Mouse (Mus musculus) stomach, embryonic 14.5 days (tissue): Measurements from ENCODE around the gene Entpd3. TPM values are rescaled to one million over a fixed set of nuclear protein-coding genes. Genes with fewer than 3 reads are reported as not detected.

Source experiments
- ATAC-seq: fragments of 200-750 bp; cut with Nextera tagmentation; 2 replicates; pipeline ENCODE4 v1.8.0; 2017; ENCODE audit warnings: low read depth, moderate TSS enrichment; ENCODE audit not compliant: insufficient number of reproducible peaks, insufficient read depth, low FRiP score
- H3K27ac ChIP-seq: fragments of 300-500 bp; sonication (generic); 2 replicates; pipeline ENCODE4 v1.5.1; 2014; ENCODE audit warnings: mild to moderate bottlenecking, low read length, moderate library complexity, mixed read lengths
- H3K27me3 ChIP-seq: fragments of 300-500 bp; sonication (generic); 2 replicates; pipeline ENCODE4 v1.6.1; 2014; ENCODE audit warnings: low read length, control low read depth, mixed read lengths; ENCODE audit not compliant: control insufficient read depth, insufficient read depth
- H3K36me3 ChIP-seq: fragments of 300-500 bp; sonication (generic); 2 replicates; pipeline ENCODE4 v1.6.1; 2014; ENCODE audit warnings: mild to moderate bottlenecking, control low read depth, low read length, moderate library complexity, mixed read lengths; ENCODE audit not compliant: control insufficient read depth, insufficient read depth
- H3K4me1 ChIP-seq: fragments of 300-500 bp; sonication (generic); 2 replicates; pipeline ENCODE4 v1.6.1; 2014; ENCODE audit warnings: low read length, control low read depth, mixed read lengths; ENCODE audit not compliant: control insufficient read depth, insufficient read depth
- H3K4me2 ChIP-seq: fragments of 300-500 bp; sonication (generic); replicated peaks from 2 replicates; pipeline ENCODE4 v1.6.1; 2014; ENCODE audit warnings: low read depth, low read length, control low read depth
- H3K4me3 ChIP-seq: fragments of 300-500 bp; sonication (generic); 2 replicates; pipeline ENCODE4 v1.5.1; 2014; ENCODE audit warnings: low read depth, low read length, control low read depth
- H3K9ac ChIP-seq: fragments of 300-500 bp; sonication (generic); replicated peaks from 2 replicates; pipeline ENCODE4 v1.6.1; 2014; ENCODE audit warnings: low read depth, mild to moderate bottlenecking, control low read depth, low read length, moderate library complexity, mixed read lengths
- H3K9me3 ChIP-seq: fragments of 300-500 bp; sonication (generic); 2 replicates; pipeline ENCODE4 v1.6.1; 2016; ENCODE audit warnings: low read depth, low read length, control low read depth; ENCODE audit not compliant: control insufficient read depth
- WGBS: fragments of 180-500 bp; shearing (Covaris S2); extraction: QIAGEN DNeasy Blood & Tissue Kit; methylation state at CpG from one replicate; pipeline ENCODE4 v1.1.7; 2014; 5-methylcytosine and 5-hydroxymethylcytosine counted together
- polyA plus RNA-seq: library from polyadenylated mRNA; unstranded; fragments of >200 nt; fragmentation: Nextera tagmentation; extraction: Ambion mirVana; gene quantifications from 2 replicates; pipeline ENCODE4 v1.2.1, GENCODE M21; 2014

The Entpd3 gene
- polyA plus RNA-seq, result 6.3 and 7.7 TPM in 2 replicates

DNA sequence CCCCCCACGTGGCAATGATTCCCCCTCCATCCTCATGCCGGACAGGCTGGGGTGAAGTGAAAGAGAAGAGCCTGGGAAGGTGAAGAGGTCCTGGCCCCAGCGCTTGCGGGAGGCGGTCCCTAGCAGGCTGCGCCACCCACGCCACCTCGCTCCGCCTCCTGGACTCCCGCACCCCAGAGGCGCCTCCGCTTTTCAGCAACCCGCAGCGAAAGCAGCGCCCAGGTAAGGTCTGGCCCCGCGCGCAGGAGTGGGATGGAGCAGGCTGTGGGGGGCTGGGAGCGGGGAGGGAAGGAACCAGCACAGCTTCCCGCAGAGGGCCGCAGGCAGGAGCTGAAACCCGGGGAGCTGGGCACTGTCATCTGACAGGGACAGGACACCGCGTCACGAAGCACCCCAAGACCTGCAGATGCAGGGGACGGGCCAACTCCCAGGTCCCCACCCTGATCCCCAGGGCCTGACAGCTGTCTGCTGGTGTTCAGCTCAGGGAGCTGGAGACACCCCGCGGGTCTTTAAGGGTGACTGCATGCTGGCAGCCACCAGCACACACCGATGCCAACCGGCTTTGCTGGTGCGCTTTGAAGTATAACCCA, at the start of gene Entpd3:
TSS of gene Entpd3 (plus strand) at position 157 of the 590 bp plus-strand sequence.
- ATAC-seq, result 0 out of 2 replicates have a peak, but pooled peaks have one; percentile 59
- Histone ChIP-seq H3K9ac (peak within 1 kb of the TSS; percentile 25; the same call in 1 of the 2 replicates), H3K27ac (no peak within 1 kb of the TSS), H3K27me3 (no peaks in the 10 kb centered on the region), H3K9me3 (no peaks in the 10 kb centered on the region), H3K4me2 (peak within 1 kb of the TSS; percentile 87), H3K4me3 (peak within 1 kb of the TSS; percentile 42), H3K4me1 (peaks cover 13% of the 10 kb centered on the region; the same call in 1 of the 2 replicates), H3K36me3 (no peaks in the 10 kb centered on the region)
- WGBS, result 1% methylated on average over 31 of the region's 31 CpGs

DNA sequence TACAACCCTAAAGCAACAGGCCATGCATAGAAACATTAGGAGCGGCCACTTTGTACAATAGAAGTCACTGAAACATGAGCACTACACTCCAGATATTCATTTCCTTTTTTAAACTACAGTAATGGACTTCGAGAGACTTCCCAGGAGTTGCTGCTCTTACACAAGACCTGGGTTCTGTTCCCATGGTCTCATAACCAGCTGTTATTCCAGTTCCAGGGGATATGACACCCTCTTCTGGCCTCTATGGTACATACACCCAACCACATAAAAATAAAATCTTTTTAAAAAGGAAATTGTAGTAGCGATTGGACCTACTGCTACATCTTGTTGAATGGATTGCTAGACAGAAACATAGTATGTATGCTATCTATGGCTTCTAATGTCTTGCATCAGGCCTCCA, 48.1 kb upstream of the Entpd3 start:
- 84% methylated on average over 3 of the region's 3 CpGs for WGBS
- ATAC-seq, result no peak
- H3K4me3 ChIP-seq, result peak overlapping the region; percentile 96

DNA sequence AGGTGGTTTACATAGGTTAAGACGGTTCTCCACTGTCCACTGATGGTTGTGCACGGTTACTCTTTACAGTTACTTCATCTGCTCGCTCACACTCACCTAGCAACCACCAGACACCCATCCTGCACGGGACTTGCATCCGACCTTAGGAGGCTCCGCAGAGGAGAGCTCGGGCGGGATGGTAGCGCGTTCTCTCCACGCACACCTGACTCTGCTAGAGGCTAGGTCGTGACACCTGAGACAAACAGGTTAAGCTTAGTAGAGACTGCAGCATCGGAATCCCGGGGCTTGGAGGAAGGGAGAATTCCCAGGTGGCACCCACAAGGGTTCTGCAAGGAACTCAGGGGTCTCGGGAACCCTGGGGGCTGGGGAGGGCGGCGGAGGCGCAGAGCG, 47.6 kb upstream of the Entpd3 start, which contains the start of gene Eif1b:
TSS of gene Eif1b (plus strand) at position 223 of the 390 bp plus-strand sequence.
- WGBS, result 2% methylated on average over 18 of the region's 19 CpGs
- Histone ChIP-seq H3K4me3 (peak within 1 kb of the TSS; percentile 96), H3K4me2 (peak within 1 kb of the TSS; percentile 71), H3K9ac (peak within 1 kb of the TSS; percentile 95), H3K27me3 (no peaks in the 10 kb centered on the region), H3K4me1 (peaks cover 9% of the 10 kb centered on the region; the same call in 1 of the 2 replicates), H3K36me3 (peaks cover 21% of the 10 kb centered on the region), H3K27ac (peak within 1 kb of the TSS; percentile 83), H3K9me3 (no peaks in the 10 kb centered on the region)
- ATAC-seq, result peak; percentile 20; the same call in 1 of the 2 replicates

More for the DNA sequence above, 48.1 kb upstream of the Entpd3 start:
- no peaks in the 10 kb centered on the region for H3K27me3 ChIP-seq
- H3K27ac ChIP-seq, result no peak overlapping the region
- no peaks in the 10 kb centered on the region for H3K9me3 ChIP-seq
- H3K4me1 ChIP-seq, result peaks cover 9% of the 10 kb centered on the region; the same call in 1 of the 2 replicates
- H3K36me3 ChIP-seq, result peaks cover 21% of the 10 kb centered on the region
- no peak overlapping the region for H3K9ac ChIP-seq
- peak overlapping the region; percentile 71 for H3K4me2 ChIP-seq

- Histone ChIP-seq H3K9ac (peak overlapping the region; percentile 95), H3K4me3 (peak overlapping the region; percentile 96), H3K4me1 (peaks cover 9% of the 10 kb centered on the region; the same call in 1 of the 2 replicates), H3K4me2 (peak overlapping the region; percentile 71), H3K27me3 (no peaks in the 10 kb centered on the region), H3K27ac (peak overlapping the region; percentile 83), H3K9me3 (no peaks in the 10 kb centered on the region), H3K36me3 (peaks cover 21% of the 10 kb centered on the region)
- peak; percentile 86 for ATAC-seq
- under 1% methylated on average over 75 of the region's 97 CpGs for WGBS
Measured at GRCm38 (mm10) chr9:120492400-120493351, 46.9 kb upstream of the Entpd3 start.

DNA sequence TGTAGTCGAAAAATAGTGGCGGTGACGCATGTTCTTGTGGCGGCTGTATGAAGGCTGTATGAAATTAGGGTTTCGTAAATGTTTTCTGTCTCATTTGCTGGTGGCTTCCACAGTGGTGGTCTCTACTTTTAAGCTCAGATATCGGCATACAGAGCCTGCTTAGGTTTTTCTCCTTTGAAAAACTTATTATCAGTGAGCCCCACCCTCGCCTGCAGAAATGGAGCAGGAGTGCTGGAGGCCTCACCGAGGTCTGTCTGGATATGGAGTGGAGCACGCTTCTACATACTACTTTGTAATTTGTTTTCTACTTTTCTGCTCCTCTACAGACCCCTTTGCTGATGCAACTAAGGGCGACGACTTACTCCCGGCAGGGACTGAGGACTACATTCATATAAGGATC, 45.8 kb upstream of the Entpd3 start:
- Histone ChIP-seq H3K27ac (no peak overlapping the region), H3K36me3 (peaks cover 21% of the 10 kb centered on the region), H3K27me3 (no peaks in the 10 kb centered on the region), H3K9ac (peak overlapping the region; percentile 95), H3K4me3 (peak overlapping the region; percentile 96), H3K4me2 (peak overlapping the region; percentile 71), H3K4me1 (peaks cover 9% of the 10 kb centered on the region; the same call in 1 of the 2 replicates), H3K9me3 (no peaks in the 10 kb centered on the region)
- no peak for ATAC-seq
- WGBS, result 68% methylated on average over 12 of the region's 12 CpGs

- peaks cover 21% of the 10 kb centered on the region for H3K36me3 ChIP-seq
- H3K27ac ChIP-seq, result no peak overlapping the region
- H3K27me3 ChIP-seq, result no peaks in the 10 kb centered on the region
- H3K9me3 ChIP-seq, result no peaks in the 10 kb centered on the region
- peak; percentile 43; the same call in 1 of the 2 replicates for ATAC-seq
- 2% methylated on average over 3 of the region's 3 CpGs for WGBS
- no peak overlapping the region for H3K4me2 ChIP-seq
- H3K9ac ChIP-seq, result no peak overlapping the region
- no peak overlapping the region for H3K4me3 ChIP-seq
- peaks cover 9% of the 10 kb centered on the region; the same call in 1 of the 2 replicates for H3K4me1 ChIP-seq
Measured at GRCm38 (mm10) chr9:120496691-120497090, 42.9 kb upstream of the Entpd3 start.

DNA sequence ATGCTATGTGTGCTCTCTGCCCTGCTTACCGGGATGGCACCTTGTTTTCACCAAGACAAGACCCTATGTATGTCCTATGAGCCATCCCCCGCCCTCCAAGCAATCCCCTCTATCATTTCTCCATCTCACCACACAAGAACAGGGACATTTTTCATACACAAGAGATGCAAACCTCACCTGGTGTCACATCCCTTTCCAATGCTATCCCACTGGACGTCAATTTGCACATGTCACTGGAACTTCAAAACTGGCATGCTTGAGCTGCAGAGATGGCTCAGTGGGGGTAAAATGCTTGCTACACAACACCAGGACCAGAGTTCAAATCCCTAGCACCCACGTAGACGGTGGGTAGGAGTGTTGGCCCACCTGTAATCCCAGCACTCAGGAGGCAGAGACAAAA, 41.6 kb upstream of the Entpd3 start:
- Histone ChIP-seq H3K4me1 (peaks cover 9% of the 10 kb centered on the region; the same call in 1 of the 2 replicates), H3K4me2 (no peak overlapping the region), H3K4me3 (no peak overlapping the region), H3K27ac (no peak overlapping the region), H3K36me3 (peaks cover 21% of the 10 kb centered on the region), H3K9me3 (no peaks in the 10 kb centered on the region), H3K9ac (no peak overlapping the region), H3K27me3 (no peaks in the 10 kb centered on the region)
- 82% methylated on average over 5 of the region's 5 CpGs for WGBS
- ATAC-seq, result no peak
